Mouse (Mus musculus) stomach, embryonic 15.5 days (tissue): Measurements from ENCODE around the gene Syne3. TPM values are rescaled to one million over a fixed set of nuclear protein-coding genes. Genes with fewer than 3 reads are reported as not detected.

Experiments
- ATAC-seq: fragments of 200-750 bp; cut with Nextera tagmentation; 2 replicates; pipeline ENCODE4 v1.8.0; 2017; ENCODE audit warnings: low read depth, moderate number of reproducible peaks, moderate TSS enrichment; ENCODE audit not compliant: insufficient read depth, low FRiP score
- H3K27ac ChIP-seq: fragments of 300-500 bp; sonication (generic); 2 replicates; pipeline ENCODE4 v1.5.1; 2015; ENCODE audit warnings: mild to moderate bottlenecking, inconsistent platforms
- H3K27me3 ChIP-seq: fragments of 300-500 bp; sonication (generic); replicated peaks from 2 replicates; pipeline ENCODE4 v1.6.1; 2015; ENCODE audit warnings: inconsistent platforms
- H3K36me3 ChIP-seq: fragments of 300-500 bp; sonication (generic); 2 replicates; pipeline ENCODE4 v1.6.1; 2015; ENCODE audit warnings: inconsistent platforms
- H3K4me1 ChIP-seq: fragments of 300-500 bp; sonication (generic); 2 replicates; pipeline ENCODE4 v1.6.1; 2015; ENCODE audit warnings: inconsistent platforms
- H3K4me2 ChIP-seq: fragments of 300-500 bp; sonication (generic); 2 replicates; pipeline ENCODE4 v1.6.1; 2015; ENCODE audit warnings: mild to moderate bottlenecking, inconsistent platforms
- H3K4me3 ChIP-seq: fragments of 300-500 bp; sonication (generic); replicated peaks from 2 replicates; pipeline ENCODE4 v1.5.1; 2015; ENCODE audit warnings: inconsistent platforms
- H3K9ac ChIP-seq: fragments of 300-500 bp; sonication (generic); 2 replicates; pipeline ENCODE4 v1.6.1; 2015; ENCODE audit warnings: inconsistent platforms
- H3K9me3 ChIP-seq: fragments of 300-500 bp; sonication (generic); 2 replicates; pipeline ENCODE4 v1.6.1; 2016; ENCODE audit warnings: inconsistent platforms
- WGBS: fragments of 180-500 bp; shearing (Covaris S2); methylation state at CpG from one replicate; pipeline ENCODE4 v1.1.7; 2015; 5-methylcytosine and 5-hydroxymethylcytosine counted together
- polyA plus RNA-seq: library from polyadenylated mRNA; unstranded; fragments of >200 nt; fragmentation: Nextera tagmentation; extraction: Ambion mirVana; gene quantifications from 2 replicates; pipeline ENCODE4 v1.2.1, GENCODE M21; 2015

The Syne3 gene
- polyA plus RNA-seq, 1 experiment from 2014 or later, result 0.99 TPM

- no peaks in the 10 kb centered on the region for H3K9me3 ChIP-seq
- WGBS, result 35% methylated on average over 9 of the region's 9 CpGs
- H3K4me3 ChIP-seq, result no peak overlapping the region
- 0 out of 2 replicates have a peak overlapping the region, but pooled peaks have one; percentile 26 for H3K27ac ChIP-seq
- H3K36me3 ChIP-seq, result no peaks in the 10 kb centered on the region
- H3K27me3 ChIP-seq, result no peaks in the 10 kb centered on the region
- H3K4me2 ChIP-seq, result peak overlapping the region; percentile 28; the same call in 1 of the 2 replicates
- no peaks in the 10 kb centered on the region for H3K4me1 ChIP-seq
- no peak for ATAC-seq
- H3K9ac ChIP-seq, result no peak overlapping the region
These were observed 31.2 kb downstream of the Syne3 start for GRCm38 (mm10) chr12:104978420-104978819.

- 51% methylated on average over 7 of the region's 7 CpGs for WGBS
- H3K4me1 ChIP-seq, result no peaks in the 10 kb centered on the region
- H3K27me3 ChIP-seq, result no peaks in the 10 kb centered on the region
These were observed 32.7 kb downstream of the Syne3 start for GRCm38 (mm10) chr12:104976903-104977302.

GRCm38 (mm10) chr12:104976331-104976817, 33.2 kb downstream of the Syne3 start:
- 51% methylated on average over 8 of the region's 8 CpGs for WGBS
- no peaks in the 10 kb centered on the region for H3K27me3 ChIP-seq
- H3K27ac ChIP-seq, result no peak overlapping the region
- no peaks in the 10 kb centered on the region for H3K9me3 ChIP-seq
- H3K4me2 ChIP-seq, result no peak overlapping the region
- no peaks in the 10 kb centered on the region for H3K4me1 ChIP-seq
- ATAC-seq, result no peak
- H3K9ac ChIP-seq, result no peak overlapping the region
- no peak overlapping the region for H3K4me3 ChIP-seq
- no peaks in the 10 kb centered on the region for H3K36me3 ChIP-seq

More at GRCm38 (mm10) chr12:104976903-104977302, 32.7 kb downstream of the Syne3 start:
- H3K27ac ChIP-seq, result no peak overlapping the region
- no peaks in the 10 kb centered on the region for H3K9me3 ChIP-seq
- no peak overlapping the region for H3K9ac ChIP-seq
- no peak overlapping the region for H3K4me3 ChIP-seq
- ATAC-seq, result no peak
- H3K4me2 ChIP-seq, result no peak overlapping the region
- H3K36me3 ChIP-seq, result no peaks in the 10 kb centered on the region

- no peaks in the 10 kb centered on the region for H3K36me3 ChIP-seq
- no peaks in the 10 kb centered on the region for H3K27me3 ChIP-seq
- ATAC-seq, result no peak
- no peaks in the 10 kb centered on the region for H3K9me3 ChIP-seq
- no peaks in the 10 kb centered on the region for H3K4me1 ChIP-seq
- H3K4me3 ChIP-seq, result no peak overlapping the region
- H3K9ac ChIP-seq, result no peak overlapping the region
- no peak overlapping the region for H3K27ac ChIP-seq
- no peak overlapping the region for H3K4me2 ChIP-seq
- 74% methylated on average over 6 of the region's 6 CpGs for WGBS
These were observed 36.7 kb downstream of the Syne3 start for GRCm38 (mm10) chr12:104972860-104973259.

- H3K4me1 ChIP-seq, result peaks cover 5% of the 10 kb centered on the region; the same call in 1 of the 2 replicates
- H3K27me3 ChIP-seq, result no peaks in the 10 kb centered on the region
- H3K9ac ChIP-seq, result no peak overlapping the region
- WGBS, result 87% methylated on average over 4 of the region's 4 CpGs
- no peak for ATAC-seq
- H3K9me3 ChIP-seq, result no peaks in the 10 kb centered on the region
- H3K4me2 ChIP-seq, result no peak overlapping the region
- H3K4me3 ChIP-seq, result no peak overlapping the region
- H3K36me3 ChIP-seq, result no peaks in the 10 kb centered on the region
- H3K27ac ChIP-seq, result no peak overlapping the region
These were observed 40.0 kb downstream of the Syne3 start for GRCm38 (mm10) chr12:104969618-104970017.

GRCm38 (mm10) chr12:104969177-104969576, 40.4 kb downstream of the Syne3 start:
- no peak; the same call in 1 of the 2 replicates for ATAC-seq
- Histone ChIP-seq H3K36me3 (no peaks in the 10 kb centered on the region), H3K9ac (no peak overlapping the region), H3K9me3 (no peaks in the 10 kb centered on the region), H3K4me3 (no peak overlapping the region), H3K27me3 (no peaks in the 10 kb centered on the region), H3K27ac (no peak overlapping the region), H3K4me2 (no peak overlapping the region), H3K4me1 (peaks cover 7% of the 10 kb centered on the region; the same call in 1 of the 2 replicates)
- WGBS, result 65% methylated on average over 9 of the region's 9 CpGs

GRCm38 (mm10) chr12:104964953-104965911, 44.4 kb downstream of the Syne3 start:
- no peak overlapping the region for H3K4me2 ChIP-seq

GRCm38 (mm10) chr12:104960421-104960820, 49.2 kb downstream of the Syne3 start:
- no peak overlapping the region for H3K4me3 ChIP-seq
- H3K27me3 ChIP-seq, result no peaks in the 10 kb centered on the region
- H3K27ac ChIP-seq, result no peak overlapping the region
- H3K36me3 ChIP-seq, result no peaks in the 10 kb centered on the region
- ATAC-seq, result no peak
- no peaks in the 10 kb centered on the region for H3K9me3 ChIP-seq
- H3K4me1 ChIP-seq, result peaks cover 6% of the 10 kb centered on the region
- no peak overlapping the region for H3K9ac ChIP-seq
- no peak overlapping the region for H3K4me2 ChIP-seq

More at GRCm38 (mm10) chr12:104964953-104965911, 44.4 kb downstream of the Syne3 start:
- Histone ChIP-seq H3K27me3 (no peaks in the 10 kb centered on the region), H3K9me3 (no peaks in the 10 kb centered on the region), H3K36me3 (no peaks in the 10 kb centered on the region), H3K4me1 (peaks cover 7% of the 10 kb centered on the region; the same call in 1 of the 2 replicates), H3K9ac (no peak overlapping the region; the same call in 1 of the 2 replicates), H3K27ac (no peak overlapping the region), H3K4me3 (no peak overlapping the region)
- no peak for ATAC-seq
- WGBS, result 47% methylated on average over 7 of the region's 7 CpGs

GRCm38 (mm10) chr12:104959966-104960365, 49.6 kb downstream of the Syne3 start:
- no peak for ATAC-seq
- H3K27me3 ChIP-seq, result no peaks in the 10 kb centered on the region
- H3K4me1 ChIP-seq, result peaks cover 7% of the 10 kb centered on the region; the same call in 1 of the 2 replicates
- no peak overlapping the region for H3K4me3 ChIP-seq
- H3K4me2 ChIP-seq, result no peak overlapping the region
- H3K9me3 ChIP-seq, result no peaks in the 10 kb centered on the region
- no peaks in the 10 kb centered on the region for H3K36me3 ChIP-seq
- H3K27ac ChIP-seq, result no peak overlapping the region
- WGBS, result 62% methylated on average over 9 of the region's 9 CpGs
- no peak overlapping the region for H3K9ac ChIP-seq

GRCm38 (mm10) chr12:104958263-104958662, 51.3 kb downstream of the Syne3 start:
- peaks cover 5% of the 10 kb centered on the region; the same call in 1 of the 2 replicates for H3K4me1 ChIP-seq
- H3K36me3 ChIP-seq, result no peaks in the 10 kb centered on the region
- no peak overlapping the region for H3K27ac ChIP-seq
- 41% methylated on average over 11 of the region's 11 CpGs for WGBS
- no peak overlapping the region for H3K4me2 ChIP-seq
- H3K27me3 ChIP-seq, result no peaks in the 10 kb centered on the region
- no peaks in the 10 kb centered on the region for H3K9me3 ChIP-seq
- H3K4me3 ChIP-seq, result no peak overlapping the region
- ATAC-seq, result no peak
- H3K9ac ChIP-seq, result no peak overlapping the region

- Histone ChIP-seq H3K9me3 (no peaks in the 10 kb centered on the region), H3K4me3 (no peak overlapping the region), H3K27me3 (no peaks in the 10 kb centered on the region), H3K27ac (no peak overlapping the region), H3K9ac (no peak overlapping the region), H3K36me3 (no peaks in the 10 kb centered on the region), H3K4me1 (peaks cover 5% of the 10 kb centered on the region; the same call in 1 of the 2 replicates), H3K4me2 (no peak overlapping the region)
- 97% methylated on average over 1 of the region's 1 CpGs for WGBS
- ATAC-seq, result no peak
These were observed 52.4 kb downstream of the Syne3 start for GRCm38 (mm10) chr12:104957165-104957564.

- Histone ChIP-seq H3K27me3 (no peaks in the 10 kb centered on the region), H3K36me3 (no peaks in the 10 kb centered on the region), H3K27ac (no peak overlapping the region), H3K4me3 (no peak overlapping the region), H3K9ac (no peak overlapping the region), H3K9me3 (no peaks in the 10 kb centered on the region), H3K4me2 (no peak overlapping the region), H3K4me1 (peaks cover 5% of the 10 kb centered on the region; the same call in 1 of the 2 replicates)
- ATAC-seq, result no peak
- WGBS, result 69% methylated on average over 6 of the region's 6 CpGs
These were observed 53.2 kb downstream of the Syne3 start for GRCm38 (mm10) chr12:104956406-104956805.
